Mouse (Mus musculus) spleen, postnatal 36 days (tissue): Measurements from ENCODE around the gene Agpat4.
"Not testable (repeated sequence)": the region's sequence is repeated elsewhere in the genome, so short reads cannot be mapped to it uniquely, and the experiment has no call there.

Source experiments
- DNase-seq, 2 experiments: peaks; one replicate each; pipeline ENCODE4 v3.0.0; 2022; ENCODE audit warnings: low spot score in 2 of 2, mixed read lengths in 1 of 2

The Agpat4 gene

GRCm38 (mm10) chr17:12122262-12122661, 3.8 kb downstream of the Agpat4 start:
- not testable (repeated sequence) for DNase-seq

- DNase-seq = no peak
Observed at GRCm38 (mm10) chr17:12123168-12123567, 4.7 kb downstream of the Agpat4 start.

DNA sequence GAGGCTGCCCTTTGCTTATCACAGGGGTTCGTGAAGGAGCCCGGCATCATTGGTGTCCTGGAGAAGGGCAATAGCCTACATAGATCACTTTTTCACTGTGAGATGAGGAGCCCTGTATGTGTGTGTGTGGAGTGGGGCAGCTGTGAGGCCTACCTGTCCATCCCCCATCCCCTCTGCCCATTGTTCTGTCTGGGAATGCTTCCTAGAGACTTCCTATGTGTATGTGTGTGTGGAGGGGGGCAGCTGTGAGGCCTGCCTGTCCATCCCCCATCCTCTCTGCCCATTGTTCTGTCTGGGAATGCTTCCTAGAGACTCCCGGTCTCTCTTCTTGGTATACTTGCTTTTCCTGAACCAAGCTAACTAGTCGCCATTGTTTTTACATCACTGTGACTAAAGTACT, 8.6 kb downstream of the Agpat4 start:
- no peak for DNase-seq

DNA sequence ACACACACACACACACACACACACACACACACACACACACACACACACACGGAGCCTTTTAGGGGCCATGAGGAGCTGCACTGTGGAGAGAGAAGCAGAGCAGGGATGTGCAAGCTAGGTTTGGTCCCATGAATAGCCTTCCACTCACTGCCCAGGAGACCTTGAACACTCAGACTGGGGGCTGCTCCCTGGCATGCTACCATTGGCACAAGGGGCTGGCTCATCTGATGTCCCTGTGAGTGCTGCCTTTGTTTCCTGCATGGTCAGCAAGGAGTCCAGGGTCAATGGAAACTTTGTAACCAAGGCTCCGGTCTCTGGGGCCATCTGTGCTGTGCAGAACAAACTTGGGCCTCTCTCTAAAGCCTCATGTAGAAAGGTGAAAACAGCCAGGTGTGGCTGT, 10.5 kb downstream of the Agpat4 start:
- no peak for DNase-seq

GRCm38 (mm10) chr17:12131171-12131570, 12.7 kb downstream of the Agpat4 start:
- no peak for DNase-seq

DNA sequence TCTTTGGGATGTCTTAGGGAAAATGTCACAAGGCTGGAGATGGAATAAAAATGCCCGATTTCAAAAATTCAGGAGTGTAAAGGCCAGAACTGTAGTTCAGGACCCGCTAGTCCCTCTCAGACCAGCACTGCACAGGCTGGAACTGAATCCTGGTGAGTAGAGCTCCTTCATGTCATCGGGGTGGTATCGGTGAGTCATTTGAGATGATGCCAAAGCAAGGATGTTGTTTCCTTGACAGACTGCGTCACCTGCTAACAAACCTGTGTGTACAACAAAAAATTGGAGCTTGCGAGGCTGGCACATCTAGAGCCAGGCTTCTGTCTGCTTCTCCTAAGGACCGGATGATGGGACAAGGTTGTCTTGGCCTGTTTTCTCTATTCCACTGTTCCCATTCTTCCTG, 13.1 kb downstream of the Agpat4 start:
- DNase-seq = no peak

- DNase-seq = no peak
Observed at GRCm38 (mm10) chr17:12132904-12133303, 14.4 kb downstream of the Agpat4 start.

DNA sequence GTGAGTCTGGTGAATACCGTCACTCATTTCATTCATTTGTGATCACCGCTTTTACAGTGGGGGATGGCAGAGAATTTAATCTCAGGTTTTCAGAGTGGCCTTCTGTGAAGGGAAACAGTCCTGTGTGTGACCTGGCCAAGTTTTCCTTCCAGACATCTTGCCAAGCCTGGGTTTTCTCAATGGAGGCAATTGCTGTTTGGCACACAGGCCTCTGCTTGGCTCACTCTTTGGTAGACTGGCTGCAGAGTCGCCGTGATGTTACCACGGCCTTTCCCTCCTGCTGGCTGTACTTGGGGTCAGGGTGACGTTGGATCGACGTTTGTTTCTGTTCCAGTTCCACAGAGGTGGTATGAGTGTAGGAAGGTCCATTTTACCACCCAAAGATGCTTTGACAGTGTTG, 15.5 kb downstream of the Agpat4 start:
- DNase-seq = no peak

- DNase-seq = no peak
Observed at GRCm38 (mm10) chr17:12134975-12135633, 16.6 kb downstream of the Agpat4 start.

DNA sequence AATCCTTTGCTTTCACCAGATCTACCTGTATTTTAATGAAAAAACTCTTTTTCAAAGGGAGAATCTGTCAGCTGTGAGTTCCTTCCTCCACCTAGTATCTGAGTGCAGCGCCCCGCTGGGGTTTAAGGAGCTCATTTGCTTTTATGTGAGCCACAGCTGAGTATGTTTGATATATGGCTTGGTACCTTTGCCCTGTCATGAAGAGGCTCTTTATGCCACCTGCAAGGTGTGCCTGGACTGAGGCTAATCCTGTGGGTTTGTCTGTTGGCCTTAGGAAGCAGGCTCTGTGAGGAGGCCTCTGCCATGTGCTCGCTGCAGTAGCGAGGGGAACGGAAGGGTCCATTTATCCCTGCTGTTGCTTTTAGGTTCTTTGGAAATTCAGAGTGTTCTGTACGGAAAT, 19.9 kb downstream of the Agpat4 start:
- DNase-seq = no peak

DNA sequence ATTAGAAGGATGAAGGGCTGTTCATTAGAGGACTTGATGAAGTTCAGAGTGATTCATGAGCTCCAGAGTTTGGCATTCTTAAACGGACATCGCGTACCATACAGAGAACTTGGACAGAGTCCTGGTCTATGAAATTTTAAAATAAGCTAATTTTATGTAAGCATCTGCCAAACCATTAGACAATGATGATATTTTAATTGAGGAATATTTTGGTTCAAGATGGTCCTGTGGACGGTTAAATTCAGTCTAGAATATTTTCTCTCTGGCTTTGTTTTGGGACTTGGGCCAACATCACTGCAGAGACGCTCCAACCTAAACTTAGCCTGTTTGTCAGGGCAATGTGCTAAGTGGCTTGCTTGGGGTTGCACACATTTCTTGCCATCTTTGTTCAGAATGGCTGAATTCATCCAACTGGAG, 25.5 kb downstream of the Agpat4 start:
- no peak for DNase-seq

DNA sequence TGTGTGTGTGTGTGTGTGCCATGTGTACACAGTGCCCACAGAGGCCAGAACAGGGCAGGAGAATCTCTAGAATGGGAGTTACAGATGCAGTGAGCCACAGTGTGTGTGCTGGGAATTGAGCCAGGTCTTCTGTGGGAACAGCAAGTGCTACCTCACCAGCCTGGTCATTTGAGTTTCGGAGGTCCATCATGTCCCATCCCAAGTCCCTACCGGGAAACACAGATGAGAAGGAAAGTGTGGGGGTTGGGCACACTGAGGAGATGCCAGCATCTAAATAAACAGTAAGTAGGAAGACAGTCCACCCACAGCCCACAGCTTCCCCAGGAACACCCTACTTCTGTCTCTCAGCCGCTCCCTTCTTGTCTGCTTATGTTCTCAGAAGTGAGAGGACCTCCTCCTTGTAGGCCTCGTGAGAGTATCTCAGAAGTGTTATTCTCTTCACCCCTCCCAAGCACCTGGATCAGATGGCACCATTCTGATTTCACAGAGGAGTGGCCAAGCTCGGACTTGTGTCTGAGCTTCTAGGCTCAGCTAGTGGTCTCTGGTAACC, 27.7 kb downstream of the Agpat4 start:
- DNase-seq = no peak

GRCm38 (mm10) chr17:12147830-12148229, 29.3 kb downstream of the Agpat4 start:
- no peak for DNase-seq

GRCm38 (mm10) chr17:12149232-12149861, 30.8 kb downstream of the Agpat4 start:
- no peak for DNase-seq

DNA sequence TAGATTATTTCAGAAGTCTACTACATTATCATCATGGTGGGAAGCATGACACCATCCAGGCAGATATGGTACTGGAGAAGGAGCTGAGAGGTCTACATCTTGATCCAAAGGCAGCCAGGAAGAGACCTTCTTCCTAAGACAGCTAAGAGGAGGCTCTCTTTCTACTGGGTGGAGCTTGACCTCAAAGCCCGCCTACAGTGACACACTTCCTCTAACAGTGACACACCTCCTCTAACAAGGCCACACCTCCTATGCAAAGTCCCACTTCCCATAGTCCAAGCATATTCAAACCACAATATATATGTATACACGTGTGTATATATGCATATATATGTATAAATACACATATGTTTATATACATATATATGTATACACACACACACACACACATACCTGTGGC, 32.5 kb downstream of the Agpat4 start:
- DNase-seq = no peak

GRCm38 (mm10) chr17:12154260-12154659, 35.8 kb downstream of the Agpat4 start:
- DNase-seq = no peak

- DNase-seq = no peak
Observed at GRCm38 (mm10) chr17:12155236-12155635, 36.7 kb downstream of the Agpat4 start.

- DNase-seq = no peak
Observed at GRCm38 (mm10) chr17:12155872-12156271, 37.4 kb downstream of the Agpat4 start.

DNA sequence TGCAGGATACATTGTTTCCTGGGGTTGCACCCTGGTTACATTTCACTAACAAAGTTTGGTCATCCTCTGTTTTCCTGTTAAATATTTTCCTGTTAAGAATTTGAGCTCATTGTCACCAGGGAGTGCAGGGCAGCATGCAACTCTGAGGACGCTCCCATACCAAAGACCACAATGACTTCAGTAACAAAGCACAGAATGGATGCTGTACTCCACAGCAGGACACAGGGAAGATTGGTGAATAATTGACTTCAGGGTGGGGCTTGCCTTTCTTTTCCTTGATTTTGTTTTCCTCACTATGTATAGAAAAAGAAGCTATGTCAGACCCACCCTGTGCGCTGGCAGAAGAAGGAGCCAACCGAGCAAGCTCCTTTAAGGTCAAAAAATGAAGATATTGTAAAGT, 38.2 kb downstream of the Agpat4 start:
- no peak for DNase-seq

GRCm38 (mm10) chr17:12157203-12157602, 38.7 kb downstream of the Agpat4 start:
- no peak for DNase-seq

DNA sequence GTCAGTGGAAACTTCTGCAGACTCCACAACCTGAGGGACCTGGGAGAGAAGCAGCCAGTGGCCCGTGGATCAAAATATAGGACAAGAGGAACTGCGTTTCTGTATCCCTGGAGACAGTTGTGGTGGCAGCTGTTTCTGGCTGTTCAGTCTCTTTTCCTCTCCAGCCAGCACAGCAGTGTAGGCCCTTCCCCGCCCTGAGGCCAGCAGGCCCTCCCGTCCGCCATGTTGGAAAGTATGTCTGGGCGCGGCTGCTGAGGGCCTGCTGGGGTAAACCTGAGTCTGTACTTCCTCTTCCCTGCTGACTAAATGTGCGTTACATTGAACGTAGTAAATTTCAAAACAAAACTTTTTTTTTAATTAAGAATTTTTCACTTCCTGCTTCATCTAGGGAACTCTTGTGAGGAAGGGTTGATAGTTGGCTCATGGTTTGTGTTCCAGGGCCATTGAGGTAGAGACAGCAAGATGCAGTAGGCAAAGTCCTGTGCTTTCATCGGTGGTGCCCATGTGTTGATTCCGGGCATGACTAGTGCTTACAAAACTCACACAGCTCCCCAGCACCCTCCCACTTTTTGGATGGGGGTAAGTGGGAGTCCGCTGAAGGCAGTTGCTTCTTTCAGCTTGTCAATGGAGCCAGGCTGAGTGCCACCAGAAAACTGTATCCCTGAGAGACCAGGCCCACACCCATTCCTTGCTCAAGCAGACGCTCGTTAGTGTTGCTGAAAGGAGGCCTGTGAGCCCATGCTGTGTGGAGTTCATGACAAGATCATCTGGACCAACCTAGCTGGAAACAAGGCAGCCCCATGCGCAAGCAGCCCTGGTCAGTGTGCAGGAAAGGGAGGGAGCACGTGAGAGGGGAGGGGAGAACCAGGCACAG, 40.9 kb downstream of the Agpat4 start:
- DNase-seq = peak; percentile 57 to 63

GRCm38 (mm10) chr17:12160061-12160421, 41.5 kb downstream of the Agpat4 start:
- no peak for DNase-seq
